Mouse (Mus musculus): ENCODE measurements around the gene Cst13. TPM values are rescaled to one million over a fixed set of nuclear protein-coding genes. Genes with fewer than 3 reads are reported as not detected.

Cst13 gene
- polyA plus RNA-seq, 1 experiment from 2014 or later: not detected

DNA sequence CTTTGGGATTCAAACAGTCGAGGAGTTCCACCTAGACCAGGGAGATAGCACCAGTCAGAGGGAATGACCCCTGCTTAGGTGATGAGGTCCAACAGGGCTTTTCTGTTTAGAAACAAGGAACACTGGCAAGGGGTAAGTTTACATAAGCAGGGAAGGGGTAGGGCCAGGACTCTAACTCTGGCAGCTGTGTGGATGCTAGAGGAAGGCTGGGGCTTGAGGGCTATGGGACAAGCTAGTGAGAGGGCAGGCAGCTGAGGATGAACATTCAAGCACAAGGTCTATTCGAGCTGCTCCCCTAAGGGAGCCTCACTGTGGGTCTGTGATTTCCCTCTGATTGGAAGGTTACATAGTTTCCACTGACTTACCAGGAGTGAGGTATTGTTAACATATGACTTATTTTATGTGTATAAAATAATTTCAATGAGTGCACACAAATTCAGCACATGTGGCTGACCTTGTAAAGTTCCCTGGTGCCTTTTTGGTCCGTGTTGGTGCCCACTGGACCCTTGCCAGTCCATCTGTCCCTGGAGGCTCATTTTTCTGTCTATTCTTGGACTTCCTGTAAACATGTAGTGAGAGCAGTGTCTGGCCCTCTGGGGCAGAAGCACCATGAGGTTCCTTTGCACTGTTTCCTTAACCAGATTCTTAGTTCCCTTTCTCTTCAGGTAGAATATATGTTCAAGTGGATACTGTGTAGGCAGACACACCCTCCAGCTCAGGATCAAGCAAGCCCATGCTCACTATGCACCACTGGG is 57.3 kb downstream of the Cst13 start:
- WGBS: 53% methylated on average over 3 of the region's 3 CpGs
- no peak overlapping the region for H3K4me2 ChIP-seq (ENCODE audit: low read depth, low read length)
- H3K9ac ChIP-seq (replicated peaks; ENCODE audit: low read length): no peak overlapping the region
- DNase-seq (ENCODE audit: low spot score): no peak
- no peaks in the 10 kb centered on the region; the same call in 1 of the 2 replicates for H3K36me3 ChIP-seq (replicated peaks; ENCODE audit: control insufficient read depth, insufficient read depth, low read depth, low read length)
- ATAC-seq (replicated peaks; ENCODE audit: insufficient number of reproducible peaks, low FRiP score, low TSS enrichment, low read depth): no peak
- H3K4me1 ChIP-seq (ENCODE audit: control insufficient read depth, insufficient read depth, low read length): peaks cover 3% of the 10 kb centered on the region
- no peaks in the 10 kb centered on the region for H3K27me3 ChIP-seq (ENCODE audit: control insufficient read depth, insufficient read depth, low read length)
- no peak overlapping the region for H3K4me3 ChIP-seq (ENCODE audit: low read depth, low read length)
- H3K9me3 ChIP-seq (replicated peaks; ENCODE audit: control insufficient read depth, low read length): no peaks in the 10 kb centered on the region
- H3K27ac ChIP-seq (replicated peaks; ENCODE audit: low read depth, low read length): no peak overlapping the region

DNA sequence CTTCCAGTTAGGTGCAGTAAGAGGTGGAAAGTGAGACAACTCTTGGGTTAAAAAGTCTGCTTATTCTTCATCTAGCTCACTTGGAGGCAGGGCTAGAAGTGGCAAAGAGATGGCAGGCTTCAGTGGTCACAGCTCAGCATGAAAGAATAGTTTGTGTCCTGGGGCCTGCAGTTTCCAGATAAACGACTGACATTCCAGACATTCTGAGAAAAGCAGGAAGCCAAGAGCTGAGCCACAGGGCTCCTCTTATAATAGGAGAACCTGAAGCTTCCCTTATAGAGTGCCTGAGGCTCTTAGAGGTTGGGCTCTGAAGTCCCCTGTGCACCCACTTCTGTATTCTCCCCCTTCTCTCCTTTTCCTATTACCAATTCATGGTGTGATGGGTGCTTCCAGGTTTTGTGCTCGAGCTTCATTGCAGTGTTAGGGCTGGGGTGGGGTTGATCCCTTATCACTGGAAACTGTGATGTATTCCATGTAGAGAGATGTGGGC is 58.8 kb downstream of the Cst13 start:
- Histone ChIP-seq H3K4me3 (ENCODE audit: low read depth, low read length) (no peak overlapping the region), H3K9me3 (replicated peaks; ENCODE audit: control insufficient read depth, low read length) (no peaks in the 10 kb centered on the region), H3K9ac (replicated peaks; ENCODE audit: low read length) (no peak overlapping the region), H3K27me3 (ENCODE audit: control insufficient read depth, insufficient read depth, low read length) (no peaks in the 10 kb centered on the region), H3K4me2 (ENCODE audit: low read depth, low read length) (no peak overlapping the region), H3K36me3 (replicated peaks; ENCODE audit: control insufficient read depth, insufficient read depth, low read depth, low read length) (no peaks in the 10 kb centered on the region), H3K4me1 (ENCODE audit: control insufficient read depth, insufficient read depth, low read length) (no peaks in the 10 kb centered on the region), H3K27ac (replicated peaks; ENCODE audit: low read depth, low read length) (no peak overlapping the region)
- DNase-seq (ENCODE audit: low spot score): no peak
- ATAC-seq (replicated peaks; ENCODE audit: insufficient number of reproducible peaks, low FRiP score, low TSS enrichment, low read depth): no peak
- whole genome bisulfite sequencing: 5% methylated on average over 2 of the region's 2 CpGs

DNA sequence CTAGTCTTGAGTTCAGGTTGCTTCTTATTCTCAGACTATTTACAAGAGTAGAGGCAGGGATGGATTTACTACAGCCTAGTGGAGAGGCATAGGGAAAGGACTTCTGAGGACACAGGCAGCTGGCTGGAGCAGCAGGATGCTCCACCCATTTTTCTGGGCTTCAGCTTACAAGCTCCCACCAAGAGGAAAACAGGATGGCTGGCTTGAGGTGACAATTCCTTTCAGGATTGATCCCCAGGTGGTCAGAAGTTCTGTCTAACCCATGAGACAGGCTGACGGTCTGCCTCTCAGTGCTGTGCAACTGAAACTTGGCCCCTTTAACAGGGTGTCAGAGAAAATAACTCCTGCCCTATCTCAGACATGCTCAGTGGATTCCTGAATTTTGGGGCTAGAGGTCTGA is 59.3 kb downstream of the Cst13 start:
- H3K9ac ChIP-seq (replicated peaks; ENCODE audit: low read length): no peak overlapping the region
- H3K4me2 ChIP-seq (ENCODE audit: low read depth, low read length): no peak overlapping the region
- no peaks in the 10 kb centered on the region for H3K36me3 ChIP-seq (replicated peaks; ENCODE audit: control insufficient read depth, insufficient read depth, low read depth, low read length)
- no peaks in the 10 kb centered on the region for H3K9me3 ChIP-seq (replicated peaks; ENCODE audit: control insufficient read depth, low read length)
- no peaks in the 10 kb centered on the region for H3K27me3 ChIP-seq (ENCODE audit: control insufficient read depth, insufficient read depth, low read length)
- H3K27ac ChIP-seq (replicated peaks; ENCODE audit: low read depth, low read length): no peak overlapping the region
- 57% methylated on average over 1 of the region's 1 CpGs for WGBS
- no peak for DNase-seq (ENCODE audit: low spot score)
- no peak for ATAC-seq (replicated peaks; ENCODE audit: insufficient number of reproducible peaks, low FRiP score, low TSS enrichment, low read depth)
- no peak overlapping the region for H3K4me3 ChIP-seq (ENCODE audit: low read depth, low read length)
- H3K4me1 ChIP-seq (ENCODE audit: control insufficient read depth, insufficient read depth, low read length): no peaks in the 10 kb centered on the region

Other genes with a start within 250 kb of the Cst13 start
- 131 and 134 TPM in 2 replicates for gene Nxt1, start 147.5 kb upstream of the Cst13 start, polyA plus RNA-seq (2014; fragmentation: Nextera tagmentation; extraction: Ambion mirVana)
- 27.3 and 30.8 TPM in 2 replicates for gene Gzf1, start 139.1 kb upstream of the Cst13 start, polyA plus RNA-seq (2014; fragmentation: Nextera tagmentation; extraction: Ambion mirVana)
- 5.6 and 7.4 TPM in 2 replicates for gene Napb, start 87.6 kb upstream of the Cst13 start, polyA plus RNA-seq (2014; fragmentation: Nextera tagmentation; extraction: Ambion mirVana)
- not detected in 2 replicates for gene Cstl1, start 69.7 kb upstream of the Cst13 start, polyA plus RNA-seq (2014; fragmentation: Nextera tagmentation; extraction: Ambion mirVana)
- not detected in 2 replicates for gene Cst11, start 48.6 kb upstream of the Cst13 start, polyA plus RNA-seq (2014; fragmentation: Nextera tagmentation; extraction: Ambion mirVana)
- not detected in 2 replicates for gene 8030411F24Rik, start 38.1 kb upstream of the Cst13 start, polyA plus RNA-seq (2014; fragmentation: Nextera tagmentation; extraction: Ambion mirVana)
- not detected in 2 replicates for gene Cst12, start 30.7 kb upstream of the Cst13 start, polyA plus RNA-seq (2014; fragmentation: Nextera tagmentation; extraction: Ambion mirVana)
- gene Cst8, start 21.3 kb upstream of the Cst13 start, polyA plus RNA-seq (2014; fragmentation: Nextera tagmentation; extraction: Ambion mirVana): not detected in 2 replicates
- not detected in 2 replicates for gene Cst9, start 15.1 kb downstream of the Cst13 start, polyA plus RNA-seq (2014; fragmentation: Nextera tagmentation; extraction: Ambion mirVana)
- not detected in 2 replicates for gene 9230104L09Rik, start 45.0 kb downstream of the Cst13 start, polyA plus RNA-seq (2014; fragmentation: Nextera tagmentation; extraction: Ambion mirVana)
- 315 and 334 TPM in 2 replicates for gene Cst3, start 55.6 kb downstream of the Cst13 start, polyA plus RNA-seq (2014; fragmentation: Nextera tagmentation; extraction: Ambion mirVana)
- not detected in 2 replicates for gene Gm1330, start 183.2 kb downstream of the Cst13 start, polyA plus RNA-seq (2014; fragmentation: Nextera tagmentation; extraction: Ambion mirVana)
- gene Gm10750, start 197.2 kb downstream of the Cst13 start, polyA plus RNA-seq (2014; fragmentation: Nextera tagmentation; extraction: Ambion mirVana): not detected in 2 replicates

All from embryonic facial prominence, embryonic 11.5 days (tissue).